Mouse (Mus musculus): ENCODE measurements at regions not wholly inside any gene's neighbourhood (a gene's known extent, or its start where the extent isn't known, plus 50 kb on each side); places are given as distances from the start of the nearest gene placed in this dataset.

DNA sequence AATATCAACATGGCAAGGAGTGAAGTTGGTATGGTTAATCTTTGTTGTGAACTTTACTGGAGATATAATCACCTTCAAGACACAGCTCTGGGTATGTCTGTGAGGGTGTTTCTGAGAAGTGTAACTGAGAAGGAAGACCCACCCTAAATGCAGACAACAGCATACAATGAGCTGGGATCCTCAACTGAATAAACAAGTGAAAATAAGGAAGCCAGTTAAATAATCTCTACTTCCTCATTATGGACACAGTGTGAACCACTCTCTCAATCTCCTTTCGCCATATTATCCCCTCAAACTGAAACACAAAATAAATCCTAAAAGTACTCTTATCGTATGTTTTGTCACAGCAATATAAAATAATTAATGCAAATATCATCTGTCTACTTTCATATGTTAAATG, 71.7 kb upstream of the Trabd2b start:
- TF ChIP-seq CTCF (IDR thresholded peaks at IDR 0.05; ENCODE audit: extremely low read depth, insufficient read depth, low read length) (no peak), POLR2A (IDR thresholded peaks at IDR 0.05; ENCODE audit: extremely low read depth, insufficient read depth, low read length) (no peak)

Data from cortical plate, adult 2 months (tissue).